Mouse (Mus musculus) cerebellum, adult 2 months (tissue): ENCODE data around the gene Dus4l. TPM values are rescaled to one million over a fixed set of nuclear protein-coding genes. Genes with fewer than 3 reads are reported as not detected.

Experiments
- DNase-seq, 2 experiments: peaks; one replicate each; pipeline ENCODE4 v3.0.0; 2021
- H3K27ac ChIP-seq: fragments of 200-500 bp; 2 replicates; pipeline ENCODE4 v1.5.1; 2012; ENCODE audit warnings: low read length, control low read depth, inconsistent platforms; ENCODE audit not compliant: insufficient read depth
- H3K27me3 ChIP-seq: fragments of 200-500 bp; 2 replicates; pipeline ENCODE4 v1.6.1; 2012; ENCODE audit warnings: inconsistent platforms, mild to moderate bottlenecking, low read length, moderate library complexity; ENCODE audit not compliant: control insufficient read depth, insufficient read depth
- H3K4me1 ChIP-seq: fragments of 200-500 bp; 2 replicates; pipeline ENCODE4 v1.6.1; 2011; ENCODE audit warnings: low read length; ENCODE audit not compliant: control insufficient read depth, insufficient read depth
- H3K4me3 ChIP-seq: fragments of 200-500 bp; replicated peaks from 2 replicates; pipeline ENCODE3; 2011; ENCODE audit warnings: mild to moderate bottlenecking, low read depth, low read length, control low read depth; ENCODE audit not compliant: insufficient read depth
- CTCF ChIP-seq: fragments of 200-500 bp; IDR thresholded peaks from 2 replicates; pipeline ENCODE4 v1.5.1; 2011; ENCODE audit warnings: low read depth, mild to moderate bottlenecking, control low read depth, low read length, moderate library complexity, borderline replicate concordance; ENCODE audit not compliant: insufficient read depth
- POLR2A ChIP-seq: fragments of 200-500 bp; IDR thresholded peaks from 2 replicates; pipeline ENCODE4 v1.6.1; 2011; ENCODE audit warnings: low read length, control low read depth, borderline replicate concordance; ENCODE audit not compliant: insufficient read depth
- WGBS: fragments of 180-500 bp; shearing (Covaris S2); methylation state at CpG from one replicate; pipeline ENCODE4 v1.1.7; 2018; 5-methylcytosine and 5-hydroxymethylcytosine counted together
- polyA plus RNA-seq: library from polyadenylated mRNA; depleted of rRNA; stranded (reverse); fragments of >200 nt; gene quantifications from 2 replicates; pipeline ENCODE4 v1.2.3, GENCODE M21; 2012; rRNA removed

Dus4l gene
- polyA plus RNA-seq, 1 experiment: 8.3 TPM

- 91% methylated on average over 8 of the region's 8 CpGs for WGBS
- TF ChIP-seq POLR2A (no peak), CTCF (no peak)
- Histone ChIP-seq H3K4me3 (no peak overlapping the region), H3K27me3 (no peaks in the 10 kb centered on the region), H3K4me1 (no peaks in the 10 kb centered on the region), H3K27ac (no peak overlapping the region)
- no peak for DNase-seq
These were observed 34.5 kb downstream of the Dus4l start for GRCm38 (mm10) chr12:31620106-31620505.

GRCm38 (mm10) chr12:31613353-31613752 lies 41.3 kb downstream of the Dus4l start:
- TF ChIP-seq CTCF: no peak
- no peak for TF ChIP-seq POLR2A
- no peaks in the 10 kb centered on the region for H3K27me3 ChIP-seq
- 39% methylated on average over 4 of the region's 4 CpGs for WGBS
- no peak for DNase-seq
- H3K27ac ChIP-seq: no peak overlapping the region
- no peak overlapping the region for H3K4me3 ChIP-seq
- no peaks in the 10 kb centered on the region for H3K4me1 ChIP-seq

GRCm38 (mm10) chr12:31608138-31608537 lies 46.5 kb downstream of the Dus4l start:
- no peak for DNase-seq
- peaks cover 6% of the 10 kb centered on the region; the same call in 1 of the 2 replicates for H3K4me1 ChIP-seq
- H3K27ac ChIP-seq: no peak overlapping the region
- no peaks in the 10 kb centered on the region for H3K27me3 ChIP-seq
- no peak for TF ChIP-seq POLR2A
- no peak for TF ChIP-seq CTCF
- 31% methylated on average over 3 of the region's 3 CpGs for WGBS
- H3K4me3 ChIP-seq: no peak overlapping the region

GRCm38 (mm10) chr12:31604894-31605293 lies 49.7 kb downstream of the Dus4l start:
- H3K4me3 ChIP-seq: no peak overlapping the region
- no peak overlapping the region for H3K27ac ChIP-seq
- peaks cover 6% of the 10 kb centered on the region; the same call in 1 of the 2 replicates for H3K4me1 ChIP-seq
- peak; percentile 20 to 64 for DNase-seq
- TF ChIP-seq CTCF (no peak), POLR2A (no peak)
- no peaks in the 10 kb centered on the region for H3K27me3 ChIP-seq
- 13% methylated on average over 3 of the region's 3 CpGs for WGBS

- no peak overlapping the region for H3K27ac ChIP-seq
- TF ChIP-seq CTCF (no peak), POLR2A (no peak)
- peaks cover 6% of the 10 kb centered on the region; the same call in 1 of the 2 replicates for H3K4me1 ChIP-seq
- no peak overlapping the region for H3K4me3 ChIP-seq
- WGBS: 87% methylated on average over 6 of the region's 6 CpGs
- no peaks in the 10 kb centered on the region for H3K27me3 ChIP-seq
- no peak for DNase-seq
These were observed 51.0 kb downstream of the Dus4l start for GRCm38 (mm10) chr12:31603586-31603985.

GRCm38 (mm10) chr12:31594296-31594695 lies 60.3 kb downstream of the Dus4l start:
- WGBS: 90% methylated on average over 3 of the region's 3 CpGs
- Histone ChIP-seq H3K4me3 (no peak overlapping the region), H3K4me1 (no peaks in the 10 kb centered on the region), H3K27ac (no peak overlapping the region), H3K27me3 (no peaks in the 10 kb centered on the region)
- TF ChIP-seq POLR2A (no peak), CTCF (no peak)
- no peak for DNase-seq

GRCm38 (mm10) chr12:31592011-31592410 lies 62.6 kb downstream of the Dus4l start:
- TF ChIP-seq POLR2A: no peak
- no peak for TF ChIP-seq CTCF
- 36% methylated on average over 3 of the region's 3 CpGs for WGBS
- Histone ChIP-seq H3K4me3 (no peak overlapping the region), H3K27ac (no peak overlapping the region), H3K27me3 (no peaks in the 10 kb centered on the region), H3K4me1 (no peaks in the 10 kb centered on the region)
- DNase-seq: no peak

Other genes with a start within 250 kb of the Dus4l start
- 11.3 and 13.3 TPM in 2 replicates for gene Cbll1, start 155.2 kb downstream of the Dus4l start, polyA plus RNA-seq
- gene Slc26a4, start 94.9 kb downstream of the Dus4l start, polyA plus RNA-seq: 0.05 TPM in 1 of 2 replicates, not detected in the other
- 30.5 and 33.8 TPM in 2 replicates for gene Bcap29, start 20.2 kb downstream of the Dus4l start, polyA plus RNA-seq
- gene Cog5, start within 50 bp of the Dus4l start, polyA plus RNA-seq: 34.6 and 37.6 TPM in 2 replicates
- gene Gpr22, start 59.1 kb upstream of the Dus4l start, polyA plus RNA-seq: 38.5 and 48.9 TPM in 2 replicates